In genomic region chr3:37353951-37354481, GRCm38 (mm10) we compare ENCODE assay signal across 15 mouse cellular contexts. TPM values are rescaled to one million over a fixed set of nuclear protein-coding genes. Genes with fewer than 3 reads are reported as not detected.
DNase-seq lines count a peak whose midpoint lies in the region; ATAC-seq lines count a peak whose summit lies in the region.
"Had no signal": no experiment of that assay in that cellular context is flagged by ENCODE, and none has a peak within 500 bp of the region (broad histone marks: within the 10 kb centered on the region; RNA-seq: fewer than 3 reads in every experiment).

No protein-coding gene starts in this region.

- H3K9me3 ChIP-seq in kidney, embryonic 16.5 days (ENCODE audit: low read length): no peaks in the 10 kb centered on the region
- no peaks in the 10 kb centered on the region for H3K9me3 ChIP-seq in hindbrain, embryonic 16.5 days (ENCODE audit: control insufficient read depth, low read length)
- H3K9me3 ChIP-seq: hindbrain, embryonic 12.5 days; stomach, embryonic 15.5 days had no signal

- no peak overlapping the region for H3K27ac ChIP-seq in kidney, embryonic 16.5 days (ENCODE audit: low read length)
- H3K27ac ChIP-seq in hindbrain, embryonic 16.5 days (ENCODE audit: low read depth, low read length): no peak overlapping the region
- H3K27ac ChIP-seq: hindbrain, embryonic 12.5 days; stomach, embryonic 15.5 days had no signal

- no peaks in the 10 kb centered on the region for H3K36me3 ChIP-seq in kidney, embryonic 16.5 days (ENCODE audit: insufficient read depth, low read length)
- H3K36me3 ChIP-seq in hindbrain, embryonic 16.5 days (ENCODE audit: control insufficient read depth, insufficient read depth, low read length): no peaks in the 10 kb centered on the region
- H3K36me3 ChIP-seq: hindbrain, embryonic 12.5 days; stomach, embryonic 15.5 days had no signal

- WGBS in kidney, embryonic 16.5 days: 57% methylated on average over 10 of the region's 10 CpGs
- 85% methylated on average over 10 of the region's 10 CpGs for WGBS in hindbrain, embryonic 16.5 days

- no peak overlapping the region for H3K4me3 ChIP-seq in kidney, embryonic 16.5 days (ENCODE audit: low read length)
- no peak overlapping the region for H3K4me3 ChIP-seq in hindbrain, embryonic 16.5 days (ENCODE audit: low read length)
- H3K4me3 ChIP-seq: hindbrain, embryonic 12.5 days; stomach, embryonic 15.5 days had no signal

- H3K4me1 ChIP-seq in kidney, embryonic 16.5 days (ENCODE audit: insufficient read depth, low read length): peaks cover 2% of the 10 kb centered on the region
- peaks cover 2% of the 10 kb centered on the region for H3K4me1 ChIP-seq in hindbrain, embryonic 16.5 days (ENCODE audit: control insufficient read depth, insufficient read depth, low read depth, low read length)
- H3K4me1 ChIP-seq: stomach, embryonic 15.5 days had no signal

- no peaks in the 10 kb centered on the region; the same call in 1 of the 2 replicates for H3K27me3 ChIP-seq in kidney, embryonic 16.5 days (ENCODE audit: insufficient read depth, low read length)
- peaks cover 5% of the 10 kb centered on the region for H3K27me3 ChIP-seq in hindbrain, embryonic 16.5 days (replicated peaks; ENCODE audit: control insufficient read depth, insufficient read depth, low read length)

- DNase-seq in embryo, embryonic 11 days: peak; percentile 24
- no peak for DNase-seq in embryo, embryonic 10.5 days (ENCODE audit: low spot score)
- DNase-seq in kidney, postnatal 4 days: no peak
- peak; percentile 71 for DNase-seq in gastrocnemius, postnatal 25 days
- DNase-seq in skeletal muscle tissue, adult 2 months (ENCODE audit: low read depth, low spot score): peak; percentile 70
- DNase-seq: cerebellum, adult 8-10 months; kidney, adult 18-20 months; right cerebral cortex, postnatal 25 days had no signal

- peak; percentile 27; the same call in 1 of the 2 replicates for ATAC-seq in kidney, embryonic 16.5 days (ENCODE audit: low FRiP score, low TSS enrichment)
- ATAC-seq in monocyte, adult 5-6 weeks (replicated peaks; ENCODE audit: insufficient number of reproducible peaks, low FRiP score, low TSS enrichment, poor library complexity, severe bottlenecking): no peak
- ATAC-seq in hindbrain, embryonic 16.5 days: no peak

- H3K4me2 ChIP-seq in kidney, embryonic 16.5 days (replicated peaks; ENCODE audit: low read depth, low read length): no peak overlapping the region
- H3K4me2 ChIP-seq in hindbrain, embryonic 16.5 days (ENCODE audit: low read length): no peak overlapping the region
- H3K4me2 ChIP-seq: hindbrain, embryonic 12.5 days; stomach, embryonic 15.5 days had no signal

- no peak overlapping the region for H3K9ac ChIP-seq in kidney, embryonic 16.5 days (replicated peaks; ENCODE audit: low read length)
- H3K9ac ChIP-seq in hindbrain, embryonic 16.5 days (ENCODE audit: low read depth, low read length): no peak overlapping the region
- H3K9ac ChIP-seq: hindbrain, embryonic 12.5 days; stomach, embryonic 15.5 days had no signal

RNA-seq across cellular contexts. Expression of gene Fgf2, which starts 5.9 kb away (rescaled TPM):
- 1.4 and 1.6 TPM in 2 replicates for polyA plus RNA-seq in kidney, embryonic 16.5 days (2015; fragmentation: Nextera tagmentation; extraction: Ambion mirVana)
- total RNA-seq in gastrocnemius, postnatal 25 days (2021): 1 to 10 TPM; 7.4 to 8.9 TPM
- total RNA-seq in monocyte, adult 5-6 weeks (2017): 0.10 to 0.19 TPM in 2 of 3 replicates, not detected in the other
- polyA plus RNA-seq in hindbrain, embryonic 16.5 days (2015; fragmentation: Nextera tagmentation; extraction: Ambion mirVana): 0.55 and 0.60 TPM in 2 replicates
- total RNA-seq: megakaryocyte, adult 5-6 weeks had no signal

RNA-seq across cellular contexts. Expression of gene Cetn4, which starts 41.5 kb away (rescaled TPM):
- polyA plus RNA-seq in kidney, embryonic 16.5 days (2015; fragmentation: Nextera tagmentation; extraction: Ambion mirVana): 2.5 and 3.4 TPM in 2 replicates
- total RNA-seq in gastrocnemius, postnatal 25 days (2021): under 1 TPM; 0.35 to 0.43 TPM
- 2.9 TPM in 1 of 3 replicates, not detected in the others for total RNA-seq in monocyte, adult 5-6 weeks (2017)
- 2.5 and 3.3 TPM in 2 replicates for polyA plus RNA-seq in hindbrain, embryonic 16.5 days (2015; fragmentation: Nextera tagmentation; extraction: Ambion mirVana)
- polyA plus RNA-seq: liver, adult 2 months had no signal

RNA-seq across cellular contexts. Expression of gene Bbs12, which starts 41.7 kb away (rescaled TPM):
- 9.2 and 9.7 TPM in 2 replicates for polyA plus RNA-seq in kidney, embryonic 16.5 days (2015; fragmentation: Nextera tagmentation; extraction: Ambion mirVana)
- total RNA-seq in gastrocnemius, postnatal 25 days (2021): under 1 TPM; 0.43 to 0.51 TPM
- total RNA-seq in monocyte, adult 5-6 weeks (2017): 1.4 to 4.5 TPM (median 1.9 TPM) in 3 replicates
- polyA plus RNA-seq in hindbrain, embryonic 16.5 days (2015; fragmentation: Nextera tagmentation; extraction: Ambion mirVana): 5.1 and 5.2 TPM in 2 replicates

Comparison
In these comparisons a context has a peak if more than half of its experiments do, and no peak if none do; other contexts are left out.
1. DNase-seq: peak in embryo, embryonic 11 days (single experiment), gastrocnemius, postnatal 25 days (single experiment) and skeletal muscle tissue, adult 2 months (single experiment); none in embryo, embryonic 10.5 days (single experiment) and kidney, postnatal 4 days (0 of 2).